Mouse (Mus musculus) stomach, postnatal 0 days (tissue): ENCODE data around the gene Bicd2. TPM values are rescaled to one million over a fixed set of nuclear protein-coding genes. Genes with fewer than 3 reads are reported as not detected.
"Not testable (repeated sequence)": the region's sequence is repeated elsewhere in the genome, so short reads cannot be mapped to it uniquely, and the experiment has no call there.

Experiments used
- ATAC-seq: fragments of 200-750 bp; cut with Nextera tagmentation; 2 replicates; pipeline ENCODE4 v1.8.0; 2017; ENCODE audit not compliant: low FRiP score, low TSS enrichment
- DNase-seq: peaks from one replicate; pipeline ENCODE4 v3.0.0-alpha.2; 2016; ENCODE audit warnings: low spot score
- H3K27ac ChIP-seq: fragments of 300-500 bp; sonication (generic); replicated peaks from 2 replicates; pipeline ENCODE4 v1.5.1; 2014; ENCODE audit warnings: mild to moderate bottlenecking, control low read depth
- H3K27me3 ChIP-seq: fragments of 300-500 bp; sonication (generic); 2 replicates; pipeline ENCODE4 v1.6.1; 2014; ENCODE audit warnings: low read length; ENCODE audit not compliant: control insufficient read depth, insufficient read depth
- H3K36me3 ChIP-seq: fragments of 300-500 bp; sonication (generic); 2 replicates; pipeline ENCODE4 v1.6.1; 2014; ENCODE audit warnings: low read length, mixed read lengths; ENCODE audit not compliant: control insufficient read depth, insufficient read depth
- H3K4me1 ChIP-seq: fragments of 300-500 bp; sonication (generic); replicated peaks from 2 replicates; pipeline ENCODE4 v1.6.1; 2014; ENCODE audit warnings: antibody characterized with exemption; ENCODE audit not compliant: control insufficient read depth, insufficient read depth
- H3K4me2 ChIP-seq: fragments of 300-500 bp; sonication (generic); replicated peaks from 2 replicates; pipeline ENCODE4 v1.6.1; 2014; ENCODE audit warnings: low read depth, mild to moderate bottlenecking, control low read depth, moderate library complexity
- H3K4me3 ChIP-seq: fragments of 300-500 bp; sonication (generic); 2 replicates; pipeline ENCODE4 v1.5.1; 2014; ENCODE audit warnings: low read depth, low read length, control low read depth
- H3K9ac ChIP-seq: fragments of 300-500 bp; sonication (generic); 2 replicates; pipeline ENCODE4 v1.6.1; 2014; ENCODE audit warnings: mild to moderate bottlenecking, low read length, control low read depth, mixed read lengths
- H3K9me3 ChIP-seq: fragments of 300-500 bp; sonication (generic); 2 replicates; pipeline ENCODE4 v1.6.1; 2016; ENCODE audit warnings: low read length; ENCODE audit not compliant: control insufficient read depth
- CTCF ChIP-seq: IDR thresholded peaks from 2 replicates; pipeline ENCODE4 v1.5.1; 2016; ENCODE audit warnings: antibody characterized with exemption, low read depth, mild to moderate bottlenecking, moderate library complexity
- EP300 ChIP-seq: optimal IDR thresholded peaks from 2 replicates; pipeline ENCODE3; 2016; ENCODE audit warnings: antibody characterized with exemption
- WGBS: fragments of 180-500 bp; shearing (Covaris S2); extraction: QIAGEN DNeasy Blood & Tissue Kit; methylation state at CpG from one replicate; pipeline ENCODE4 v1.1.7; 2014; 5-methylcytosine and 5-hydroxymethylcytosine counted together
- polyA plus RNA-seq: library from polyadenylated mRNA; unstranded; fragments of >200 nt; fragmentation: Nextera tagmentation; extraction: Ambion mirVana; gene quantifications from 2 replicates; pipeline ENCODE4 v1.2.1, GENCODE M21; 2015

Bicd2 gene
- polyA plus RNA-seq, 1 experiment from 2014 or later = 19.6 TPM

- ATAC-seq (no peak), DNase-seq (no peak)
- TF ChIP-seq CTCF (no peak), EP300 (no peak)
- Histone ChIP-seq H3K36me3 (no peaks in the 10 kb centered on the region), H3K27me3 (no peaks in the 10 kb centered on the region), H3K4me3 (no peak overlapping the region), H3K4me2 (no peak overlapping the region), H3K4me1 (peaks cover 11% of the 10 kb centered on the region), H3K9me3 (no peaks in the 10 kb centered on the region), H3K27ac (peak overlapping the region; percentile 58; the same call in 1 of the 2 replicates), H3K9ac (no peak overlapping the region)
- 10% methylated on average over 3 of the region's 3 CpGs for WGBS
Measured at GRCm38 (mm10) chr13:49360906-49361406, 19.6 kb downstream of the Bicd2 start.

GRCm38 (mm10) chr13:49362364-49362763 lies 21.0 kb downstream of the Bicd2 start:
- no peak overlapping the region for H3K9ac ChIP-seq
- TF ChIP-seq EP300 (no peak), CTCF (no peak)
- H3K4me3 ChIP-seq = no peak overlapping the region
- H3K9me3 ChIP-seq = no peaks in the 10 kb centered on the region
- WGBS = 57% methylated on average over 7 of the region's 7 CpGs
- peak overlapping the region; percentile 56; the same call in 1 of the 2 replicates for H3K27ac ChIP-seq
- H3K36me3 ChIP-seq = no peaks in the 10 kb centered on the region
- peak; percentile 25; the same call in 1 of the 2 replicates for ATAC-seq
- no peak overlapping the region for H3K4me2 ChIP-seq
- DNase-seq = no peak
- H3K4me1 ChIP-seq = peaks cover 11% of the 10 kb centered on the region
- H3K27me3 ChIP-seq = no peaks in the 10 kb centered on the region

GRCm38 (mm10) chr13:49362804-49363203 lies 21.4 kb downstream of the Bicd2 start:
- TF ChIP-seq CTCF (no peak), EP300 (no peak)
- 68% methylated on average over 2 of the region's 2 CpGs for WGBS
- H3K4me3 ChIP-seq = no peak overlapping the region
- DNase-seq (no peak), ATAC-seq (0 out of 2 replicates have a peak, but pooled peaks have one; percentile 7)
- H3K27ac ChIP-seq = peak overlapping the region; percentile 56; the same call in 1 of the 2 replicates
- no peak overlapping the region for H3K9ac ChIP-seq
- peaks cover 11% of the 10 kb centered on the region for H3K4me1 ChIP-seq
- no peaks in the 10 kb centered on the region for H3K36me3 ChIP-seq
- H3K4me2 ChIP-seq = no peak overlapping the region
- no peaks in the 10 kb centered on the region for H3K9me3 ChIP-seq
- no peaks in the 10 kb centered on the region for H3K27me3 ChIP-seq

GRCm38 (mm10) chr13:49364716-49365115 lies 23.3 kb downstream of the Bicd2 start:
- no peaks in the 10 kb centered on the region for H3K27me3 ChIP-seq
- no peak overlapping the region; the same call in 1 of the 2 replicates for H3K9ac ChIP-seq
- H3K36me3 ChIP-seq = peaks cover 3% of the 10 kb centered on the region; the same call in 1 of the 2 replicates
- peak; percentile 45; the same call in 1 of the 2 replicates for ATAC-seq
- no peak overlapping the region for H3K4me2 ChIP-seq
- H3K4me1 ChIP-seq = peaks cover 11% of the 10 kb centered on the region
- H3K4me3 ChIP-seq = no peak overlapping the region
- TF ChIP-seq EP300 (no peak), CTCF (no peak)
- H3K27ac ChIP-seq = no peak overlapping the region
- WGBS = 41% methylated on average over 2 of the region's 2 CpGs
- no peak for DNase-seq
- no peaks in the 10 kb centered on the region for H3K9me3 ChIP-seq

GRCm38 (mm10) chr13:49367657-49368440 lies 26.5 kb downstream of the Bicd2 start:
- no peaks in the 10 kb centered on the region for H3K9me3 ChIP-seq
- no peak overlapping the region for H3K9ac ChIP-seq
- 58% methylated on average over 4 of the region's 4 CpGs for WGBS
- peaks cover 6% of the 10 kb centered on the region for H3K4me1 ChIP-seq
- H3K36me3 ChIP-seq = peaks cover 8% of the 10 kb centered on the region; the same call in 1 of the 2 replicates
- 0 out of 2 replicates have a peak overlapping the region, but pooled peaks have one; percentile 18 for H3K27ac ChIP-seq
- H3K4me3 ChIP-seq = no peak overlapping the region
- DNase-seq (no peak), ATAC-seq (no peak)
- no peak for TF ChIP-seq EP300
- TF ChIP-seq CTCF = peak; percentile 45
- H3K27me3 ChIP-seq = no peaks in the 10 kb centered on the region
- no peak overlapping the region for H3K4me2 ChIP-seq

- ATAC-seq (no peak), DNase-seq (no peak)
- Histone ChIP-seq H3K9me3 (no peaks in the 10 kb centered on the region), H3K4me2 (no peak overlapping the region), H3K27ac (no peak overlapping the region), H3K36me3 (peaks cover 8% of the 10 kb centered on the region; the same call in 1 of the 2 replicates), H3K9ac (no peak overlapping the region), H3K4me1 (peaks cover 6% of the 10 kb centered on the region), H3K27me3 (no peaks in the 10 kb centered on the region), H3K4me3 (no peak overlapping the region)
- TF ChIP-seq EP300 = no peak
- TF ChIP-seq CTCF = no peak
- 90% methylated on average over 10 of the region's 10 CpGs for WGBS
Measured at GRCm38 (mm10) chr13:49369404-49369803, 28.0 kb downstream of the Bicd2 start.

- DNase-seq, H3K9me3 ChIP-seq, H3K9ac ChIP-seq, H3K36me3 ChIP-seq, H3K27ac ChIP-seq, H3K4me1 ChIP-seq, H3K4me3 ChIP-seq, H3K4me2 ChIP-seq, H3K27me3 ChIP-seq, ATAC-seq: not testable (repeated sequence)
- WGBS = 76% methylated on average over 6 of the region's 6 CpGs
Measured at GRCm38 (mm10) chr13:49370216-49370615, 28.8 kb downstream of the Bicd2 start.

GRCm38 (mm10) chr13:49370916-49371315 lies 29.5 kb downstream of the Bicd2 start:
- not testable (repeated sequence) for H3K9ac ChIP-seq, H3K4me1 ChIP-seq, ATAC-seq, H3K4me3 ChIP-seq, H3K9me3 ChIP-seq, H3K27me3 ChIP-seq, H3K4me2 ChIP-seq, DNase-seq, H3K36me3 ChIP-seq
- peak overlapping the region; percentile 46; the same call in 1 of the 2 replicates for H3K27ac ChIP-seq
- WGBS = 62% methylated on average over 5 of the region's 5 CpGs
